Mouse (Mus musculus): Measurements from ENCODE around the gene Odf4. TPM values are rescaled to one million over a fixed set of nuclear protein-coding genes. Genes with fewer than 3 reads are reported as not detected.

Gene Odf4
- total RNA-seq, 2 experiments from 2014 or later: not detected

GRCm38 (mm10) chr11:68884368-68884767, 42.5 kb downstream of the Odf4 start:
- intact Hi-C loops (cut with DNase I): no loop called here
- no peak for DNase-seq

- intact Hi-C loops (cut with DNase I): loop anchor here (2.0 kb wide), 1 partner anchor 77 kb away; no protein-coding TSS in a partner anchor
- no peak for DNase-seq
Measured at GRCm38 (mm10) chr11:68883843-68884242, 43.0 kb downstream of the Odf4 start.

- intact Hi-C loops (cut with DNase I): loop anchor here (2.0 kb wide), 1 partner anchor 75 kb away; no protein-coding TSS in a partner anchor
- DNase-seq: no peak
Measured at GRCm38 (mm10) chr11:68882107-68882506, 44.8 kb downstream of the Odf4 start.

GRCm38 (mm10) chr11:68878811-68879210, 48.1 kb downstream of the Odf4 start:
- intact Hi-C loops (cut with DNase I): no loop called here
- no peak for DNase-seq

GRCm38 (mm10) chr11:68874841-68875240, 52.0 kb downstream of the Odf4 start:
- DNase-seq: peak in 1 of 2 experiments; percentile 44
- intact Hi-C loops (cut with DNase I): loop anchor here (5.0 kb wide), 3 partner anchors 38 to 308 kb away; no protein-coding TSS in a partner anchor

Other genes starting within 250 kb of the Odf4 start
- gene Myh10, start 235.5 kb downstream of the Odf4 start, total RNA-seq (2021): 10 to 100 TPM; 12.7 to 20.7 TPM
- gene Ndel1, start 55.2 kb downstream of the Odf4 start, total RNA-seq (2021): 10 to 100 TPM; 70.0 to 81.9 TPM
- gene Rnf222, start 38.5 kb downstream of the Odf4 start, total RNA-seq (2021): not detected
- 100 to 1,000 TPM; 536 to 627 TPM for gene Rpl26, start 25.5 kb downstream of the Odf4 start, total RNA-seq (2021)
- gene Arhgef15, start 30.4 kb upstream of the Odf4 start, total RNA-seq (2021): 1 to 10 TPM; 6.9 to 7.8 TPM
- 1 to 10 TPM; 3.4 to 3.5 TPM for gene Slc25a35, start 41.0 kb upstream of the Odf4 start, total RNA-seq (2021)
- 10 to 100 TPM; 58.7 to 65.4 TPM for gene Rangrf, start 48.1 kb upstream of the Odf4 start, total RNA-seq (2021)
- 1 to 10 TPM; 5.1 to 6.6 TPM for gene Pfas, start 81.4 kb upstream of the Odf4 start, total RNA-seq (2021)
- 10 to 100 TPM in 1 of 2 experiments, 1 to 10 TPM in 1; 9.6 to 10.9 TPM for gene Ctc1, start 88.8 kb upstream of the Odf4 start, total RNA-seq (2021)
- 1 to 10 TPM in 1 of 2 experiments, under 1 TPM in 1; 0.51 to 1.1 TPM for gene Aurkb, start 118.6 kb upstream of the Odf4 start, total RNA-seq (2021)
- gene Borcs6, start 132.6 kb upstream of the Odf4 start, total RNA-seq (2021): 10 to 100 TPM; 17.4 to 18.8 TPM
- gene Tmem107, start 143.7 kb upstream of the Odf4 start, total RNA-seq (2021): 1 to 10 TPM; 3.4 TPM
- gene Vamp2, start 161.4 kb upstream of the Odf4 start, total RNA-seq (2021): 10 to 100 TPM; 26.7 to 38.1 TPM
- gene Per1, start 168.1 kb upstream of the Odf4 start, total RNA-seq (2021): 10 to 100 TPM; 60.9 to 89.0 TPM
- gene Hes7, start 193.3 kb upstream of the Odf4 start, total RNA-seq (2021): not detected
- not detected for gene 9130213A22Rik, start 195.5 kb upstream of the Odf4 start, total RNA-seq (2021)
- gene Aloxe3, start 198.8 kb upstream of the Odf4 start, total RNA-seq (2021): not detected
- not detected for gene Alox12b, start 229.9 kb upstream of the Odf4 start, total RNA-seq (2021)

Measured in gastrocnemius, postnatal 36 days (tissue).